Mouse (Mus musculus) lung, embryonic 16.5 days (tissue): ENCODE measurements around the gene Igf2bp2. TPM values are rescaled to one million over a fixed set of nuclear protein-coding genes. Genes with fewer than 3 reads are reported as not detected.

Source experiments
- ATAC-seq: fragments of 200-750 bp; cut with Nextera tagmentation; 2 replicates; pipeline ENCODE4 v1.8.0; 2017; ENCODE audit warnings: low read depth, mild to moderate bottlenecking, moderate library complexity
- H3K27ac ChIP-seq: fragments of 300-500 bp; sonication (generic); 2 replicates; pipeline ENCODE4 v1.5.1; 2014; ENCODE audit warnings: mild to moderate bottlenecking, control low read depth, low read length
- H3K27me3 ChIP-seq: fragments of 300-500 bp; sonication (generic); 2 replicates; pipeline ENCODE4 v1.6.1; 2014; ENCODE audit warnings: low read depth, low read length, mixed read lengths; ENCODE audit not compliant: control insufficient read depth, insufficient read depth
- H3K36me3 ChIP-seq: fragments of 300-500 bp; sonication (generic); 2 replicates; pipeline ENCODE4 v1.6.1; 2014; ENCODE audit warnings: low read length; ENCODE audit not compliant: control insufficient read depth, insufficient read depth
- H3K4me1 ChIP-seq: fragments of 300-500 bp; sonication (generic); replicated peaks from 2 replicates; pipeline ENCODE4 v1.6.1; 2014; ENCODE audit warnings: low read length, mixed read lengths; ENCODE audit not compliant: control insufficient read depth, insufficient read depth
- H3K4me2 ChIP-seq: fragments of 300-500 bp; sonication (generic); 2 replicates; pipeline ENCODE4 v1.6.1; 2014; ENCODE audit warnings: low read depth, low read length, control low read depth
- H3K4me3 ChIP-seq: fragments of 300-500 bp; sonication (generic); 2 replicates; pipeline ENCODE4 v1.5.1; 2014; ENCODE audit warnings: mild to moderate bottlenecking, low read length, control low read depth
- H3K9ac ChIP-seq: fragments of 300-500 bp; sonication (generic); 2 replicates; pipeline ENCODE4 v1.6.1; 2014; ENCODE audit warnings: low read length, control low read depth
- H3K9me3 ChIP-seq: fragments of 300-500 bp; sonication (generic); 2 replicates; pipeline ENCODE4 v1.6.1; 2016; ENCODE audit warnings: low read length; ENCODE audit not compliant: control insufficient read depth
- WGBS: fragments of 180-500 bp; shearing (Covaris S2); extraction: QIAGEN DNeasy Blood & Tissue Kit; methylation state at CpG from one replicate; pipeline ENCODE4 v1.1.7; 2014; 5-methylcytosine and 5-hydroxymethylcytosine counted together
- polyA plus RNA-seq: library from polyadenylated mRNA; unstranded; fragments of >200 nt; fragmentation: Nextera tagmentation; extraction: Ambion mirVana; gene quantifications from 2 replicates; pipeline ENCODE4 v1.2.1, GENCODE M21; 2015

The Igf2bp2 gene
- polyA plus RNA-seq, 1 experiment from 2014 or later: 49.4 TPM

DNA sequence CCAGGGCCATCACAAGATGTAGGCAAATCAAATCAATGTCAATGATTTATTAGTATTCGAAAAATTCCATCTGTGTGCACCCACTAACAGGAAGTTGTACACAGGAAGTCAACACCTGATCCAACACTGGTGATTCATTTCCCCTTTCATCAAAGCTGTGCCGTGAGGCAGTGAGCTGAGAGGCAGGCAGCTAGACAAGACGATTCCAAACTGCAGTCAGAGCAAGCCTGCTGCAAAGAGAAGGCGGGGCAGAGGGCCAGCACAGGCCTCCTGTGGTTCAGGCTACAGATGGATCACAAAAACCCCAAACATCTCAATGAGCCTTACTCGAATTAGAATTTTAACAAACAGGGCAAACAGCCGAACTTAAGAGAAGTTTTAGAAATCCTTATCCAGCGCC, 65.4 kb downstream of the Igf2bp2 start:
- 59% methylated on average over 7 of the region's 7 CpGs for WGBS
- no peaks in the 10 kb centered on the region for H3K4me1 ChIP-seq
- no peak overlapping the region for H3K9ac ChIP-seq
- H3K4me2 ChIP-seq: no peak overlapping the region
- H3K27ac ChIP-seq: no peak overlapping the region
- no peak overlapping the region for H3K4me3 ChIP-seq
- H3K27me3 ChIP-seq: no peaks in the 10 kb centered on the region
- H3K36me3 ChIP-seq: peaks cover 7% of the 10 kb centered on the region
- H3K9me3 ChIP-seq: no peaks in the 10 kb centered on the region
- no peak for ATAC-seq

- WGBS: 83% methylated on average over 1 of the region's 1 CpGs
- Histone ChIP-seq H3K27me3 (no peaks in the 10 kb centered on the region), H3K27ac (no peak overlapping the region), H3K4me2 (no peak overlapping the region), H3K4me3 (no peak overlapping the region), H3K9ac (no peak overlapping the region), H3K9me3 (no peaks in the 10 kb centered on the region), H3K36me3 (peaks cover 5% of the 10 kb centered on the region), H3K4me1 (no peaks in the 10 kb centered on the region)
- no peak for ATAC-seq
These were observed 67.3 kb downstream of the Igf2bp2 start for GRCm38 (mm10) chr16:22095751-22096150.

DNA sequence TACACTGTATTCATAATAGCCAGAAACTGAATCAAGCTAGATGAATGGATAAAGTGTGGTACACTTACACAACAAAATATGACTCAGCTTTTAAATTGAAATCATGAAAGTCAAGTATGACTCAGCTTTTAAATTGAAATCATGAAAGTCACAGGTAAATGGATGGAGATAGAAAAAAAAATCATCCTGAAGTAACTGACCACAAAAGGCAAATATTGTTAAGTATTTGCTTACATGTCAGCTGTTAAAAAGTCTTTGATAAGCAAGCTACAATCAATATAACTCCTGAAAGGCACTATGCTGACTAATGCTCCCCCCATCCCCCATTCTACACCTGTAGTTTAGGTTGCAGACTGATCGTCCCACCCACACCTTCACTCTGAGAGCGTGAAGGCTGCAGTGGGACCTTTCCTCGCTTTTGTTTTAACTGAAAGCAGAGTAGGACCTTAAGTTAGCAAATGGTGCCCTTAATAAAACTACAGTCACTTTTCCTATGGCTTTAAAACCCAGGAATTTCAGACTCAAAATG, 71.8 kb downstream of the Igf2bp2 start:
- H3K4me1 ChIP-seq: no peaks in the 10 kb centered on the region
- 67% methylated on average over 3 of the region's 3 CpGs for WGBS
- H3K27ac ChIP-seq: no peak overlapping the region
- no peak overlapping the region for H3K4me2 ChIP-seq
- no peak for ATAC-seq
- H3K4me3 ChIP-seq: no peak overlapping the region
- no peaks in the 10 kb centered on the region for H3K36me3 ChIP-seq
- H3K9me3 ChIP-seq: no peaks in the 10 kb centered on the region
- H3K9ac ChIP-seq: no peak overlapping the region
- no peaks in the 10 kb centered on the region for H3K27me3 ChIP-seq

- no peak for ATAC-seq
- no peak overlapping the region for H3K4me3 ChIP-seq
- 81% methylated on average over 4 of the region's 4 CpGs for WGBS
- no peaks in the 10 kb centered on the region for H3K27me3 ChIP-seq
- no peak overlapping the region for H3K9ac ChIP-seq
- no peak overlapping the region for H3K27ac ChIP-seq
- H3K36me3 ChIP-seq: no peaks in the 10 kb centered on the region
- H3K4me2 ChIP-seq: no peak overlapping the region
- no peaks in the 10 kb centered on the region for H3K4me1 ChIP-seq
- no peaks in the 10 kb centered on the region for H3K9me3 ChIP-seq
These were observed 77.7 kb downstream of the Igf2bp2 start for GRCm38 (mm10) chr16:22085411-22085810.

DNA sequence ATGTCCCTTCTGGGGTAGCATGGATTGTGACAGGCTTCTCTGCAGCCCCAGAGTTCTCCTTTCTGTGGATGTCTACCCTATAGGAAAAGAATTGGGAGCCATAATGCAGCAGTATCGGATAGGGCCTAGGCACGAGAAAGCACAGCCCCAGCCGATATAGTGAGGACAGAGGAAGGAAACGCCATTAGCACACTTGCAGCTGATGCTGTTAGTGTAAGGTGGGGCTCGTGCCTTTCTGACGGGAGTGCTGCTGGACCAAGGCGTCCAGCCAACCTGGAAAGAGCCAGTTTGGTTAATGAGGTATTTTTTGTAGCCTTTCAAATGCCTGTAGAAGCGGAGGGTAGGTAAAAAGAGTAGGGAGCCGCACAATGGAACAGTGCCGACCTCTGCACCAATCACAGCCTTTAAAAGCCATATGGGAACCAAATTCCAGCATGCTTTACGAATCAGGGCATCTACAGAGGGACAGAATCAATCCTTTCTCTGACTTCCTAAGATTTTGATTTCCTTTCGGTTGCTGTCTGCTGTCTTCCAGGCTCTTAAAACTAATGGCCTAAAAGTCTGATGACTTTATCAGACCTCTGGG, 82.9 kb downstream of the Igf2bp2 start:
- H3K36me3 ChIP-seq: peaks cover 6% of the 10 kb centered on the region
- H3K4me2 ChIP-seq: no peak overlapping the region
- H3K27me3 ChIP-seq: no peaks in the 10 kb centered on the region
- H3K4me1 ChIP-seq: no peaks in the 10 kb centered on the region
- 86% methylated on average over 12 of the region's 12 CpGs for WGBS
- no peak overlapping the region for H3K9ac ChIP-seq
- no peak overlapping the region for H3K4me3 ChIP-seq
- H3K27ac ChIP-seq: no peak overlapping the region
- no peak for ATAC-seq
- H3K9me3 ChIP-seq: no peaks in the 10 kb centered on the region

- H3K27ac ChIP-seq: no peak overlapping the region
- no peak overlapping the region for H3K4me2 ChIP-seq
- H3K4me1 ChIP-seq: no peaks in the 10 kb centered on the region
- H3K4me3 ChIP-seq: no peak overlapping the region
- no peaks in the 10 kb centered on the region for H3K27me3 ChIP-seq
- WGBS: 41% methylated on average over 4 of the region's 4 CpGs
- H3K9me3 ChIP-seq: no peaks in the 10 kb centered on the region
- ATAC-seq: peak; percentile 67
- H3K36me3 ChIP-seq: peaks cover 8% of the 10 kb centered on the region
- no peak overlapping the region for H3K9ac ChIP-seq
These were observed 86.5 kb downstream of the Igf2bp2 start for GRCm38 (mm10) chr16:22076620-22076941.

GRCm38 (mm10) chr16:22075829-22076619, 87.1 kb downstream of the Igf2bp2 start:
- Histone ChIP-seq H3K9me3 (no peaks in the 10 kb centered on the region), H3K27ac (no peak overlapping the region), H3K9ac (no peak overlapping the region), H3K4me3 (no peak overlapping the region), H3K4me2 (no peak overlapping the region), H3K36me3 (peaks cover 10% of the 10 kb centered on the region), H3K27me3 (no peaks in the 10 kb centered on the region), H3K4me1 (no peaks in the 10 kb centered on the region)
- no peak for ATAC-seq
- 31% methylated on average over 5 of the region's 5 CpGs for WGBS

DNA sequence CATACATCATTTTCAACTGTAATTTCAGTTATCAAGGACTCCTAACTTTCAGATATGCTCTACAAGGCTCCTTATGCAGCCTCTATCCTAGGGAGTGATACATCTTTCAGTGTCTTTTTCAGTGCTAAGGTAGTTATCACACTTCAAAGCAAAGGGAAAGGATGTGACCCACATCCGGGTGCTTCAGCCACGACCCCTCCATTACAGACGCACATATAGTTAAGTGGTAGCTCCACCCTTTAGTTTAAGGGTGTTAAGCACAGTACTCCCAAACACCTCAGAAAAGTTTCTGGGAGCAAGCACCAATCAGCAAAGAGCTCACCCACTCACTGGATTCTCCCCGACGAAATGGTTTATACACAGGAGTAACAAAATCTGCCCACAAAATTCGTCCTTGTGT, 88.0 kb downstream of the Igf2bp2 start:
- Histone ChIP-seq H3K9ac (no peak overlapping the region), H3K4me1 (no peaks in the 10 kb centered on the region), H3K36me3 (peaks cover 10% of the 10 kb centered on the region), H3K9me3 (no peaks in the 10 kb centered on the region), H3K4me2 (no peak overlapping the region), H3K27ac (no peak overlapping the region), H3K4me3 (no peak overlapping the region), H3K27me3 (no peaks in the 10 kb centered on the region)
- no peak for ATAC-seq
- WGBS: 70% methylated on average over 6 of the region's 6 CpGs

GRCm38 (mm10) chr16:22071361-22071760, 91.7 kb downstream of the Igf2bp2 start:
- no peaks in the 10 kb centered on the region for H3K9me3 ChIP-seq
- H3K36me3 ChIP-seq: peaks cover 24% of the 10 kb centered on the region
- no peaks in the 10 kb centered on the region for H3K4me1 ChIP-seq
- no peak overlapping the region for H3K4me3 ChIP-seq
- H3K9ac ChIP-seq: no peak overlapping the region
- 76% methylated on average over 7 of the region's 7 CpGs for WGBS
- no peak overlapping the region for H3K27ac ChIP-seq
- no peak overlapping the region for H3K4me2 ChIP-seq
- ATAC-seq: no peak
- H3K27me3 ChIP-seq: no peaks in the 10 kb centered on the region
